Mouse (Mus musculus) embryonic facial prominence, embryonic 11.5 days (tissue): Measurements from ENCODE around the gene Ndufa4l2. TPM values are rescaled to one million over a fixed set of nuclear protein-coding genes. Genes with fewer than 3 reads are reported as not detected.
A peak's percentile ranks its signal among the peaks of the same experiment; 100 is the strongest.

Source experiments
- ATAC-seq: fragments of 200-750 bp; cut with Nextera tagmentation; replicated peaks from 2 replicates; pipeline ENCODE4 v1.8.0; 2017; ENCODE audit warnings: low read depth; ENCODE audit not compliant: insufficient number of reproducible peaks, low FRiP score, low TSS enrichment
- DNase-seq: peaks from one replicate; pipeline ENCODE4 v3.0.0-alpha.2; 2015; ENCODE audit warnings: low spot score
- H3K27ac ChIP-seq: fragments of 300-500 bp; sonication (generic); replicated peaks from 2 replicates; pipeline ENCODE4 v1.5.1; 2014; ENCODE audit warnings: mild to moderate bottlenecking, low read depth, low read length, control low read depth
- H3K27me3 ChIP-seq: fragments of 300-500 bp; sonication (generic); 2 replicates; pipeline ENCODE4 v1.6.1; 2014; ENCODE audit warnings: mild to moderate bottlenecking, low read length, moderate library complexity, mixed read lengths; ENCODE audit not compliant: control insufficient read depth, insufficient read depth
- H3K36me3 ChIP-seq: fragments of 300-500 bp; sonication (generic); replicated peaks from 2 replicates; pipeline ENCODE4 v1.6.1; 2014; ENCODE audit warnings: low read depth, mild to moderate bottlenecking, low read length, moderate library complexity, mixed read lengths; ENCODE audit not compliant: control insufficient read depth, insufficient read depth
- H3K4me1 ChIP-seq: fragments of 300-500 bp; sonication (generic); 2 replicates; pipeline ENCODE4 v1.6.1; 2014; ENCODE audit warnings: low read length, mixed read lengths; ENCODE audit not compliant: control insufficient read depth, insufficient read depth
- H3K4me2 ChIP-seq: fragments of 300-500 bp; sonication (generic); 2 replicates; pipeline ENCODE4 v1.6.1; 2014; ENCODE audit warnings: low read depth, mild to moderate bottlenecking, control low read depth, low read length, moderate library complexity
- H3K4me3 ChIP-seq: fragments of 300-500 bp; sonication (generic); 2 replicates; pipeline ENCODE4 v1.5.1; 2014; ENCODE audit warnings: low read depth, low read length, control low read depth
- H3K9ac ChIP-seq: fragments of 300-500 bp; sonication (generic); replicated peaks from 2 replicates; pipeline ENCODE4 v1.6.1; 2014; ENCODE audit warnings: mild to moderate bottlenecking, control low read depth, low read length
- H3K9me3 ChIP-seq: fragments of 300-500 bp; sonication (generic); replicated peaks from 2 replicates; pipeline ENCODE4 v1.6.1; 2016; ENCODE audit warnings: mild to moderate bottlenecking, low read length, inconsistent platforms, mixed read lengths; ENCODE audit not compliant: control insufficient read depth
- WGBS: fragments of 180-500 bp; shearing (Covaris S2); extraction: QIAGEN DNeasy Blood & Tissue Kit; methylation state at CpG from one replicate; pipeline ENCODE4 v1.1.7; 2014; 5-methylcytosine and 5-hydroxymethylcytosine counted together
- polyA plus RNA-seq: library from polyadenylated mRNA; unstranded; fragments of >200 nt; fragmentation: Nextera tagmentation; extraction: Ambion mirVana; gene quantifications from 2 replicates; pipeline ENCODE4 v1.2.1, GENCODE M21; 2014

The Ndufa4l2 gene
- polyA plus RNA-seq: 2.1 and 2.8 TPM in 2 replicates

GRCm38 (mm10) chr10:127514764-127515163 is at the start of gene Ndufa4l2:
Ndufa4l2 (plus strand) TSS chr10:127514967.
- no peaks in the 10 kb centered on the region; the same call in 1 of the 2 replicates for H3K36me3 ChIP-seq
- peaks cover 43% of the 10 kb centered on the region for H3K27me3 ChIP-seq
- 7% methylated on average over 6 of the region's 6 CpGs for WGBS
- H3K4me3 ChIP-seq: no peak within 1 kb of the TSS
- DNase-seq (no peak), ATAC-seq (no peak)
- no peaks in the 10 kb centered on the region for H3K9me3 ChIP-seq
- peak within 1 kb of the TSS; percentile 38; the same call in 1 of the 2 replicates for H3K4me2 ChIP-seq
- no peak within 1 kb of the TSS for H3K9ac ChIP-seq
- H3K4me1 ChIP-seq: peaks cover 33% of the 10 kb centered on the region
- H3K27ac ChIP-seq: no peak within 1 kb of the TSS

GRCm38 (mm10) chr10:127471281-127471988 is 43.3 kb upstream of the Ndufa4l2 start:
- no peak overlapping the region for H3K27ac ChIP-seq
- no peaks in the 10 kb centered on the region for H3K9me3 ChIP-seq
- H3K36me3 ChIP-seq: no peaks in the 10 kb centered on the region; the same call in none of the 2 replicates
- H3K27me3 ChIP-seq: no peaks in the 10 kb centered on the region
- DNase-seq: no peak
- H3K4me1 ChIP-seq: no peaks in the 10 kb centered on the region
- WGBS: 42% methylated on average over 15 of the region's 15 CpGs
- no peak overlapping the region for H3K4me3 ChIP-seq
- ATAC-seq: no peak
- no peak overlapping the region for H3K4me2 ChIP-seq
- H3K9ac ChIP-seq: no peak overlapping the region

- no peaks in the 10 kb centered on the region for H3K27me3 ChIP-seq
- H3K9ac ChIP-seq: no peak overlapping the region
- H3K4me2 ChIP-seq: no peak overlapping the region
- WGBS: 78% methylated on average over 9 of the region's 9 CpGs
- no peak for DNase-seq
- no peaks in the 10 kb centered on the region; the same call in none of the 2 replicates for H3K36me3 ChIP-seq
- no peaks in the 10 kb centered on the region for H3K9me3 ChIP-seq
- no peak overlapping the region for H3K27ac ChIP-seq
- H3K4me1 ChIP-seq: no peaks in the 10 kb centered on the region
- ATAC-seq: no peak
- H3K4me3 ChIP-seq: no peak overlapping the region
Measured at GRCm38 (mm10) chr10:127472722-127473121, 42.0 kb upstream of the Ndufa4l2 start.

GRCm38 (mm10) chr10:127475175-127475574 is 39.6 kb upstream of the Ndufa4l2 start:
- H3K9me3 ChIP-seq: no peaks in the 10 kb centered on the region
- no peak overlapping the region for H3K27ac ChIP-seq
- H3K4me2 ChIP-seq: no peak overlapping the region
- DNase-seq (no peak), ATAC-seq (no peak)
- 97% methylated on average over 4 of the region's 4 CpGs for WGBS
- no peaks in the 10 kb centered on the region for H3K27me3 ChIP-seq
- H3K4me1 ChIP-seq: no peaks in the 10 kb centered on the region
- no peaks in the 10 kb centered on the region; the same call in 1 of the 2 replicates for H3K36me3 ChIP-seq
- no peak overlapping the region for H3K9ac ChIP-seq
- H3K4me3 ChIP-seq: no peak overlapping the region

- Histone ChIP-seq H3K4me2 (no peak overlapping the region), H3K9me3 (no peaks in the 10 kb centered on the region), H3K27me3 (no peaks in the 10 kb centered on the region), H3K4me3 (no peak overlapping the region), H3K9ac (no peak overlapping the region), H3K27ac (no peak overlapping the region), H3K4me1 (no peaks in the 10 kb centered on the region), H3K36me3 (no peaks in the 10 kb centered on the region; the same call in 1 of the 2 replicates)
- 0 out of 2 replicates have a peak, but pooled peaks have one; percentile 44 for ATAC-seq
- 86% methylated on average over 3 of the region's 3 CpGs for WGBS
- DNase-seq: no peak
Measured at GRCm38 (mm10) chr10:127476541-127476940, 38.2 kb upstream of the Ndufa4l2 start.

GRCm38 (mm10) chr10:127477301-127477700 is 37.5 kb upstream of the Ndufa4l2 start:
- H3K9ac ChIP-seq: no peak overlapping the region
- no peaks in the 10 kb centered on the region for H3K9me3 ChIP-seq
- no peak overlapping the region for H3K27ac ChIP-seq
- no peak overlapping the region for H3K4me3 ChIP-seq
- WGBS: 82% methylated on average over 7 of the region's 7 CpGs
- no peaks in the 10 kb centered on the region; the same call in 1 of the 2 replicates for H3K36me3 ChIP-seq
- ATAC-seq: no peak
- no peaks in the 10 kb centered on the region for H3K4me1 ChIP-seq
- no peak for DNase-seq
- no peaks in the 10 kb centered on the region for H3K27me3 ChIP-seq
- no peak overlapping the region for H3K4me2 ChIP-seq

- Histone ChIP-seq H3K9me3 (no peaks in the 10 kb centered on the region), H3K4me2 (no peak overlapping the region), H3K9ac (no peak overlapping the region), H3K4me3 (no peak overlapping the region), H3K27me3 (no peaks in the 10 kb centered on the region), H3K36me3 (no peaks in the 10 kb centered on the region; the same call in 1 of the 2 replicates), H3K4me1 (no peaks in the 10 kb centered on the region), H3K27ac (no peak overlapping the region)
- ATAC-seq (no peak), DNase-seq (peak; percentile 59)
- 95% methylated on average over 4 of the region's 4 CpGs for WGBS
Measured at GRCm38 (mm10) chr10:127479131-127479530, 35.6 kb upstream of the Ndufa4l2 start.
